Mouse (Mus musculus) cerebral cortex, adult 2 months (tissue): ENCODE measurements around the gene Wwox.

Experiments used
- WGBS: fragments of 180-500 bp; shearing (Covaris S2); methylation state at CpG from one replicate; pipeline ENCODE4 v1.1.7; 2018; 5-methylcytosine and 5-hydroxymethylcytosine counted together

The Wwox gene

GRCm38 (mm10) chr8:114962494-114962893, 523.0 kb downstream of the Wwox start:
- WGBS = 58% methylated on average over 1 of the region's 1 CpGs

GRCm38 (mm10) chr8:114963282-114963681, 523.8 kb downstream of the Wwox start:
- 85% methylated on average over 4 of the region's 4 CpGs for WGBS

DNA sequence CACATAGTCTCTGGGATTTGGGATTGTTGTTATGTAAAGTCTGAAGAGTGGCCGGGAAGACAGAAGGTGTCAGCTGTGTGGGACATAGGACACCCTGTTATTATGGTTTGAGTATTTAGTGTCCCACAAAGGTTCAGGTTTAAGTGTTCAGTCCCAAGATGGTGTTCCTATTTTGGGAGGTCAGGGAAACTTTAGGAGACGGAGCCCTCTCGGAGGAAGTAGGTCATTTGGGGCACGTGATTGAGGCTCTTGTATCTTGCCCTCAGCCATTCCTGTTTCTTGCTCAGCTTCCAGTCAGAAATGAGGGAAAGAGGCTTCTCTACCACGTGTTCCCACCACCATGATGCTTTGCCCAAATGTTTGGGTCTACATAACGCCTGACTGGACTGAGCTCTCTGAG, 524.8 kb downstream of the Wwox start:
- WGBS = 92% methylated on average over 6 of the region's 6 CpGs

DNA sequence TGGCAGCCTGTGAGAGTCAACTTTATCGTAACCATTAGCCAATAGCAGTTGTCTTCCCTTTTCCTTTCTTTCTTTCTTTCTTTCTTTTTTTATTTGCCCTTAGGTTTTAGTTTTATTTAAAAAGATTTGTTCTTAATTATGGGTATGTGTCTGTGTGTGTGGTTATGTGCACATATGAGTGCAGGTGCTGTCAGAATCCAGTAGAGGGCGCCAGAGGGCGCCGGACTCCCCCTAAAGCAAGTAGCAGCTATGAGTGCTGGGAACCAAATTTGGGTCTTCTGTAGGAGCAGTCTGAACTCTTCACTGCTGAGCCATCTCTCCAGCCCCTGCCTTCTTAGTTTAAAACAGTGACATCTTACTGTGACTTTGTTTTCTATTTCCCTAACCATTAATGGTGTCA, 529.4 kb downstream of the Wwox start:
- 92% methylated on average over 4 of the region's 4 CpGs for WGBS

GRCm38 (mm10) chr8:114971378-114971777, 531.9 kb downstream of the Wwox start:
- WGBS = 46% methylated on average over 8 of the region's 8 CpGs

DNA sequence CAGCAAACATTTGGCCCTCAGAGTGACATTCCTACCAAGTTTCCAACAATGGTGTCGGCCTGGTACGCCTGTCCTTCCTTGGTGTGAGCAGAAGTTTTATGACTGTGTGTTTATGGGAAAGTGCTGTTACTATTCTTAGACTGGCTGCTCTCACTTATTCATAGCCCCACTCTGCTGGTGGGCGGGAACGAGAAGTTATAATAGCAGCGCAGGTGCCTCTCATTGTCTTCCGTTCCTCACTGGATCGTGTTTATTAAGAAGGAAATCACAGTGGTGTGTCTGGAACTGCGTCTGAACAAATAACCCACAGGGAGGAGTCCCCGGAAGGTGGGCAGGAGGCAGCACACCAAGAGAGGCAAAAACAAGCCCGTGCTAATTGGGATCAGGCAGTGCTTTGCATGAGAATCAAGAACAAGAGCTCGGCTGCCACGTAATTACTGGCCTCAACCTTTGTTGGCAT, 533.6 kb downstream of the Wwox start:
- WGBS = 36% methylated on average over 12 of the region's 12 CpGs

GRCm38 (mm10) chr8:114974336-114974950, 535.0 kb downstream of the Wwox start:
- 64% methylated on average over 5 of the region's 5 CpGs for WGBS

GRCm38 (mm10) chr8:114977746-114978145, 538.3 kb downstream of the Wwox start:
- 93% methylated on average over 11 of the region's 11 CpGs for WGBS

- WGBS = 89% methylated on average over 15 of the region's 15 CpGs
Observed at GRCm38 (mm10) chr8:114978206-114978960, 538.9 kb downstream of the Wwox start.

DNA sequence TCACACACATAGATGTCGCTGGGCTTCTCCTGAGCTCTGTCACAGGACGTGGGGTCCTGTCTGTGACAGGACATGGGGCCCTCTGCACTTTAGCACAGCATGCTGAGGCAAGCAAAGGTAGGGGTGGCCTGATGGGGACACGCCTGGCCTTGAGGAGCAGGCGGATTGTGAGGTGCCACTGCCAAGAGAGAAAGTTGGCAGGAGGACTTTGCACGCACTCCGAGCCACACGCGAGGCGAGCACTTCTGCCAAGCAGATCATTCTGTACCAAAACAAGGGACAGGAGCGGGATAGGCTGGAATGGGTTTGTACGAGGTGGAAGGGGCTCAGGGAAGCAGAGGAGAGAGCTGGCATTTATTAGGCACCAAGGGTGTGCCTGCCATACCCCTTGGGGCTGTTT, 543.3 kb downstream of the Wwox start:
- 70% methylated on average over 11 of the region's 11 CpGs for WGBS

DNA sequence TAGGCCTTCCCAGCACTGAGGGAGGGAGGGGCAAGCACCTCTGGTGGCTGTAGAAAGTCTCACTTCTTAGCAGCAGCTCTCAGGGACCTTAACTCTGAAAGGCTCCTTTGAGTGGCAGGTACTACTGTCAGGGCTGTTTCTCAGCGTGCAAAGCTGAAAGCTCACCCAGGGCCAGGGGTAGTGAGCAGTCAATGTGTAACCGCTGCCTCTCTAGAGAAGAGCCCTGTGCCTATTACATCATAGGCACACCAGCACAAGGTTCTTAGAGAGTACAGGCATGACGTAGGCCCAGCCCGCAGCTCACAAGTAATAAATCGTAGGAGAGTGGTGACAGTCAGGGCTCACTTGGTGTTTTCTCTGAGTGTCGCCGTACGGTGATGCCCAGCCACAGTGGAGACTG, 545.0 kb downstream of the Wwox start:
- WGBS = 95% methylated on average over 8 of the region's 8 CpGs

- WGBS = 76% methylated on average over 13 of the region's 13 CpGs
Observed at GRCm38 (mm10) chr8:114985996-114986395, 546.5 kb downstream of the Wwox start.

GRCm38 (mm10) chr8:114986971-114987370, 547.5 kb downstream of the Wwox start:
- 79% methylated on average over 10 of the region's 10 CpGs for WGBS

DNA sequence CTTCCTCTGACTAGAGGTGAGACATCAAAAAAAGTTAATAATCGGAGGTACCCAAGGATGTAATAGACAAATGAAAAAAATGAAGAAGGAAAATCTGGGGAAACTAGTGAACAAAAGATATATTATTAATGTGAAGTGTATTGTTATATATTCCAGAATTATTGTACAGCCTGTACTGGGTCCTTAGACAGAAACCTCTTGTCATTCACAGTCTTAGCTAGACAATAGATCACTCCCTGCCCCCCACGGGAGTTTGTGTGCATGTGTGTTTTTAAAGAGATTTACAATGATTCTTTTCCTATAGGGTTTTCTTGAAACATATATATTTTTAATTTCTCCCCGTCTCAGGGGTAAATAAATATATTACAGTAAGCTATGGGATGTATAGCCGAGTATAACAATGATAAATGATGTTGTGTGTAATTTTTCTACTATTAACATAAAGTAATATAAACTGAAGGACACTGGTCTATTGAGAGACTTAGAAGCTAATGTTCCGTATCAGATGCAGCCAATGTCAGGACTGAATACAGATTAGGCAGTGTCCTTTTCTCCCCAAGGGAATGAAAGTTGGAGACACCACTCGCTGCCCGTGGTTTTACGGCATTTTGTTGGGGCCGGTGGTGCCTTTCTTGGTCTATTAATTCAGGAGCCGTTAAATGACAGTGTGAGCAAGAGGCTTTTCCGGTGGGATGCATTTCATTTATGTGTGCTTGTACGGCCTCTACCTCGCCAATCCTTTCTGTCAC, 551.6 kb downstream of the Wwox start:
- 73% methylated on average over 13 of the region's 13 CpGs for WGBS

DNA sequence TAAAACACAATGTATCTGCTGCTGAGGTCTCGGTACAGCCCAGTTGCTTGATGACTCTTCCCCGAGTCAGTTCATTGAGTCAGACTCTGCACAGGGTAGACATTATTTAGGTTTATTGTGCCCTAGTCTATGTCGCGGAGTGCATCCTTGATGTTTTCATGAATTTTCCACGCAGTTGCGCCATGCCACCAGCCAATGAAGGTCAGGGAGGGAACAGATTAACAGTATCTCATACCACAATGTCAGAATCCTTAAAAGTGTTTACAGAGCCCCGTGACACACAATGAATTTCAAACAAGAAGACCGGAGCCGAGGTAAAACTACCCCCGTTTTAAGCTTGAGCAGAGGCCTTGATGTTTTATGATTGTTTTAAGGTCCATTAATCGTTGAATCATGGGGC, 561.3 kb downstream of the Wwox start:
- WGBS = 97% methylated on average over 11 of the region's 11 CpGs

GRCm38 (mm10) chr8:115005021-115005420, 565.6 kb downstream of the Wwox start:
- 75% methylated on average over 3 of the region's 3 CpGs for WGBS

- 73% methylated on average over 8 of the region's 8 CpGs for WGBS
Observed at GRCm38 (mm10) chr8:115006561-115006960, 567.1 kb downstream of the Wwox start.

- 39% methylated on average over 7 of the region's 7 CpGs for WGBS
Observed at GRCm38 (mm10) chr8:115007280-115007679, 567.8 kb downstream of the Wwox start.

GRCm38 (mm10) chr8:115008624-115009620, 569.5 kb downstream of the Wwox start:
- 87% methylated on average over 9 of the region's 9 CpGs for WGBS

- WGBS = 55% methylated on average over 9 of the region's 9 CpGs
Observed at GRCm38 (mm10) chr8:115009897-115010768, 570.7 kb downstream of the Wwox start.

GRCm38 (mm10) chr8:115010769-115011073, 571.3 kb downstream of the Wwox start:
- WGBS = 52% methylated on average over 9 of the region's 9 CpGs
